Mouse (Mus musculus): ENCODE measurements around the gene Dynll2.
A peak's percentile ranks its signal among the peaks of the same experiment; 100 is the strongest.
"Not testable (repeated sequence)": the region's sequence is repeated elsewhere in the genome, so short reads cannot be mapped to it uniquely, and the experiment has no call there.

Gene Dynll2

DNA sequence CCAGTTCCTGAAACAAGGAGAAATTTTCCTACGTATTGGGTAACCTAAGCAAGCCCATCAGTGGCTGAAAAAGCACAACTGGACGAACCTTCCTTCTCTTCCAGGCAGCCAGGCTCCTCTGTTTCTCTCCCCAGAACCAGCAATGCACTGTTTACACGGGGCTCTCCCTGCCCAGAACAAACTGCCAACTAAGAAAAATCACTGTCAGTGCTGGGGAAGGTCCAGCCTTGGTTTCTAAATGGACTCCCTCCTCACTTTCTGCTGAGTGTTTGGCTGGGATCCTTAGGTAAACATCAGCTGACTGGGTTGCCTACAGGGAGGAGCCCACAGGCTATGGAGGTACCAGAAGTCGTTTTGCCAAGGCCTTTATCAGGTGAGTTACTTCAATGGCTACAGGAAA is 4.5 kb upstream of the Dynll2 start:
- no peak for DNase-seq (ENCODE audit: low read depth, low spot score)

DNA sequence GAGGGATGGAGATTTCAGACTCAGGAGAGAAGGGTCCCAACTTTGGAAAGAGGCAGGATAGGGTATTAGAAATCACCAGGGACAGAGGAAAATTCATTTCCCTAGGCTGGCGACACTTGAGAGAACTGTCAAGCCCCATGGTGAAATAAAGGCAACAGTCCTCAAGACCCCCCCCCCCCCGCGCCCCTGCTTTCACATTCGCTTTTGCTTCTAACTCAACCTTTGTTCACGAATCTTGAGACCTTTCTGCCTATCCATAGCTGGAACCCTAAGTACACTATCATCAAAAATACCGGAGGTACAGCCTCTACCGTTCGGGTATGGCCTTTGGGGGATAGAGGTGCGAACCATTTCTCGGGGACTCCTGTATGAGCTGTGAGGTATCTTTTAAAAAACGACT is 528 bp upstream of the Dynll2 start:
- no peak for DNase-seq (ENCODE audit: low read depth, low spot score)

DNA sequence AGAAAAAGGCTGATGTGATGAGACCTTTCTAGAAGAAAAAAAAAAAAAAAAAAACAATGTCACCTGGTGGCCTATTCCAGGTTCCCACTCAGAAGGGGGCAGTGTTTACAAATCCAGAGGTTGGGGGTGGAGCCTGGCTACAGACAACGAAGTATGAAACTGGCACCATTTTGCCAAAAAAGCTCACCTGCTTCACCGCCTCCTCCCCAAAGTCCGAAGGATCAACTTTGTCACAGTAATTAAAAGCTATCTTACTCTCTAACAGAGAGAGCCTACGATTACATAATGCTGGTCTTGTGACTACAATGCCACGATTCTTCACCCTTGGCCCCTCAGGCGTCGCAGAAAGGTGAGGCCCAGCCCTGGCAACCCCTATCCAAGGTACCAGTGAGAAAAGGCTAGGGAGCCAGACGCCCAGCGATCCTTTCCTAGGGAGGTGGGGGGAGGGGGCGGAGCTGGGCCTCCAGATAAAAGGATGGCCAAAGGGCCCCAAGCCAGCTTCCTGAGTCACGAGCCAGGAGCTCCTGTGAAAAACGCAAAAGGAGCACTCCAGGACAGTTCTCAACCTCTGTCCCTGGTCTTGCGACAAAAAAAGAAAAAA is 1.1 kb downstream of the Dynll2 start:
- no peak for DNase-seq (ENCODE audit: low read depth, low spot score)

DNA sequence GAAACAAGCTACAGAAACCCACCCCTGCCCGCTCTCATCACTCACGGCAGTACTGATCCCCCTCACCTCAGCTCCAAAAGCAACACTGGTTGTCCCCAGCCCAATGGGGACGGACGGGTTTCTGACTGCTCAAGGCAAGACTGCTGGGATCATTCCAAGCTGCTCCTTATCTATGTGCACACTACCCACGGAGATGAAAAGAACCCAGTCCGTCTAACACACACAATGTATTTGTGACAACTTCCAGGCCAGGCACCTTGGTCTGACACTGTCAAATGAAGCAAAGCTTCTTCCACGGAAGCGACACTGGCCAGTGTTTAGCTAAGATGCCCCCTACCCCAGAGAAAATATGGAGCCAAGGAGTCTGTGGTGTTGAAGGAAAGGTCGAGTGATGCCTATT is 1.7 kb downstream of the Dynll2 start:
- DNase-seq (ENCODE audit: low read depth, low spot score), result no peak

DNA sequence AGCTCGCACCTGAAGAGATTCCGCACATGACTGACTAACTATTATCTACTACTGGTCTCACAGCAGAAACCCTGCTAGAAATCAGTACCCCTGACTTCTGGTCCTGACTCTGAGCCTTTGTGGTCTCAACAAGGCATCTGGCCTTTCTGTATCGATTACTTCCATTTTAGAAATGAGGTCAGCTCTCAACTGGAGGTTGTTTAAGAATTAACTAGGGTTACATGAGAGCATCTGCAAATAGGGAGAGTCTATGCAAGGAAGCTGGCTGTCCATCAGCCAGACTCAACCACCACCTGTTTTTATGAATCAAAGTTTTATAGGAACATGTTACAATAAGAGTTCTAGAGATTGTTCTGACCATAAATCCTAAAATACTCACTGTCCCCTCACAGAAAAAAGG is 2.8 kb downstream of the Dynll2 start:
- DNase-seq (ENCODE audit: low read depth, low spot score), result no peak

- no peak for DNase-seq (ENCODE audit: low read depth, low spot score)
Measured at GRCm38 (mm10) chr11:87978905-87979304, 8.4 kb downstream of the Dynll2 start.

DNA sequence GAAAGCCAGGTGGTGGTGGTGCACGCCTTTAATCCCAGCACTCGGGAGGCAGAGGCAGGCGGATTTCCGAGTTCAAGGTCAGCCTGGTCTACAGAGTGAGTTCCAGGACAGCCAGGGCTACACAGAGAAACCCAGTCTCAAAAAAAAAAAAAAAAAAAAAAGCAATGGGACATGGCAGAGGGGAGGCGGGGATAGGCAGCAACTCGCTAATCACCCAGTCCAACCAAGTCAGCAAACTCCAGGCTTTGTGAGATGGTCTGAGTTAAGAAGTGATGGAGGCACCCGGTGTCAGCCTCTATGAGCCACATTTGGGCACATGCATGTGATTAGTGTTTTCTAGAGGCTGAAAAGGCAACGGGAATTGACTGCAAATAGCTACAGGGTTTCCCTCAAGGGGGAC is 10.3 kb downstream of the Dynll2 start:
- DNase-seq (ENCODE audit: low read depth, low spot score), result not testable (repeated sequence)

DNA sequence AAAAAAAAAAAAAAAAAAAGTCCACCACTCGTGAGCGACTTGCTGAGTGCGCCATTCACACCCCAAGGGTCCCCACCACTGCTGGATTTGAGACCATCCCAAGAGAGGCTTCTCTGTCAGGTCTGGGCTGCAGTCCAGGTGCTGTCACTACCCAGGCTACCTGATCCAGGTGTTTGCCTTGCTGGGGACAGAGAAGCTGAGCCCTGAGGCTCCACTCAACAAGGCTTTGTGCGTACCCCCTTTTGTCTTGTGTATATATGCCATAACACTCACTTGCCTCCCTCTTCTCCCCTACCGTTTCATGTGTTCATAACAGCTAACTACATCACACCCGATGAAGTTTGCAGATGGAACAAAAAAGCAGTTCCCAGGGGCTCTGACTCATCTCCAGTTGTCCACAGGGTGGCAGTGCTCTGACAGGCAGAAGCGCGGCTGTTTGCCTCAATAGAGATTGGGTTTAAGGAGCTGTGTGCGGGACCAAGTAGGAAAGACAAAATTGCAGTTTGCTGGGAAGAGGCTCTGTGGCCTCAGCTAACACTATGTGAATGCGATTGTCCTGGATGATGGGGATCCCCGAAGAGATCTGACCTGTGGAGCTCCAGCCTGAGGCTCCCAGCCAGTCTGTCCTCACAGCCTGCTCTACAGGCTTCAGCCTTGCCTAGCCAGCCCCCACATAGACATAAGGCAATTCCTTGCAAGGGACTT is 12.7 kb downstream of the Dynll2 start:
- DNase-seq (ENCODE audit: low read depth, low spot score), result peak; percentile 54

GRCm38 (mm10) chr11:87973559-87974305 is 13.6 kb downstream of the Dynll2 start:
- DNase-seq (ENCODE audit: low read depth, low spot score), result no peak

- no peak for DNase-seq (ENCODE audit: low read depth, low spot score)
Measured at GRCm38 (mm10) chr11:87972829-87973228, 14.5 kb downstream of the Dynll2 start.

DNA sequence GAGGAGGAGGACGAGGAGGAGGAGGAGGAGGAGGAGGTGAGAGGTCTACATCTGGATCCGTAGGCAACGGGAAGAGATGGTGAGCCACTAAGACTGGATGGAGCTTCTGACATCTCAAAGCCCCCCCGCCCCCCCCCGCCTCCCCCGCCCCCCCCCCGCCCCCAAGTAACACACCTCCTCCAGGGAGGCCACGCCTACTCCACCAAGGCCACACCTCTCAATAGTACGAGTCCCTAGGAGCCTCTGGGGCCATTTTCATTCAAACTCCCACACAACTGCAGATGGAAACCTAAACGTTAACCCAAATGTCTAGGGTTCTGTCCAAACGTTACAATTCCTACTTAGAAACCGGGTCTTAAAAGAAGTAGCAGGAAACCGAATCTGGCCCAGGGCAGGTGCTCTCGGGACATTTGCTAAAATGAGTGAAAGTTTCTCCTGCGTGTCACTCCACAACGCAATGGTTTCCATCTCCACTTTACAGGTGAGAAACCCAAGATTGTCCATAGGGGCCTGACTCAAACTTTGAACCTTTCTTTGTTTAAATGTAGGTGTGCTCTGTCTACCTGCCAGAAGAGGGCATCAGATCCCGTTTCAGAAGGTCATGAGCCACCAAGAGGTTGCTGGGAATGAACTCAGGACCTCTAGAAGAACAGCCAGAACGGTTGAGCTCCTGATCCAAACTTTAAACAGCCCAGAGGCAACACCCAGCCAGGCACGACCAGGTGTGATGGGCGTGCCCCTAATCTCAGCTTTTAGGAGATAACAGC is 18.8 kb downstream of the Dynll2 start:
- DNase-seq (ENCODE audit: low read depth, low spot score), result no peak

GRCm38 (mm10) chr11:87967692-87968289 is 19.5 kb downstream of the Dynll2 start:
- peak; percentile 75 for DNase-seq (ENCODE audit: low read depth, low spot score)

DNA sequence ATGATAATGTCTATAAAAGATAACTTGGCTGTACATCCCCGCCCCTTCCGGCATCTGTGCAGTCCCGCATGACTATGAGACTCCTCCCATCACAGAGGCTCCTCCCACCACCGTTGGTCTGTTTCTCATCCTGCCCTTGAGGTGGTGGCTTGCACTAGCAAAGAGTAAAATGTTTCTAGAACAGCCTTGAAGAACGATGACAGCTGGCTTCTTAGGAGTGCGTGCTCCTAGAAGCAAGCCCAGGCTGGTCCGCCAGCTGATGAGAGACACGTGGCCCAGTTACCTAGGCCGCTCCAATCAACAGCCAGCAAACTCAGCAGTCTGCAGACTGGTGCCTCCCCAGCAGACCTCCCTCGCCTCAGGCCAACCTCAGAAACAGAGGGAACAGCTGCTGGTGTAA is 21.1 kb downstream of the Dynll2 start:
- no peak for DNase-seq (ENCODE audit: low read depth, low spot score)

GRCm38 (mm10) chr11:87965293-87965692 is 22.0 kb downstream of the Dynll2 start:
- DNase-seq (ENCODE audit: low read depth, low spot score), result no peak

DNA sequence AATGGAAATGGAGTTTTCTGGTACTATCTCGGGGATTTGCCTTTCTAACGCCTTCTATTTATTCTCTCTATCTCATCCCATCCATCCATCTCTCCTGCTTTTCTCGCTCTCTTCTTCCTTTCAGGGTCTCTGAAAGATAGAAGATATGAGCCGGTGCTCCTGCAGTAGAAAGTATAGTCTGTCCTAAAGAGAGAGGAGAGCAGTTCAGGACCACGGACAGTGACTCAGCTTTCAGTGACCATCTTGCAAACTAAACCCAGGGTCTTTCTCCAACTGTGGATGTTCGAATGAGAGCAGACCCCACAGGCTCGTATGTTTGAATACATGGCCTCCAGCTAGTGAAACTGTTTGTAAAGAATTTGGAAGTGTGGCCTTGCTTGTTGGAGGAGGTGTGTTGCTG is 30.3 kb downstream of the Dynll2 start:
- DNase-seq (ENCODE audit: low read depth, low spot score), result no peak

DNA sequence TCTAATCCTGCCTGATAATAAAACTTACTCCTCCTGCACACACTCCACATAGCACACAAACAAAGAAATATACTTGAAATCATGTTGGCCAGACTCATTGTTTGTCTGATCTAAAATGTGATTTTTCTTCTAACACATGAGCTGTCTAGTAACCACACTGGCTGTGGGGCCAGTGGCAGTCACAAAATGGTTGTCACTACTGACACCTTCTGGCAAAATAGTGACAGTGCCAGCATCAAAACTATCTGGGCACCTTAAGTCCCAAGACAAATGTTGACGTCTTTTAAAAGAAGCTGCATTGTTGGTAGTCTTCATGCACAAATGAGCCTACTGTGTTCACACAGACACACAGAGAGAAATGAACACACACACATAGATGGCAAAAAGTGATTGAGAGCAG is 32.2 kb downstream of the Dynll2 start:
- no peak for DNase-seq (ENCODE audit: low read depth, low spot score)

- DNase-seq (ENCODE audit: low read depth, low spot score), result no peak
Measured at GRCm38 (mm10) chr11:87949990-87950389, 37.3 kb downstream of the Dynll2 start.

GRCm38 (mm10) chr11:87935467-87935866 is 51.9 kb downstream of the Dynll2 start:
- no peak for DNase-seq (ENCODE audit: low read depth, low spot score)

DNA sequence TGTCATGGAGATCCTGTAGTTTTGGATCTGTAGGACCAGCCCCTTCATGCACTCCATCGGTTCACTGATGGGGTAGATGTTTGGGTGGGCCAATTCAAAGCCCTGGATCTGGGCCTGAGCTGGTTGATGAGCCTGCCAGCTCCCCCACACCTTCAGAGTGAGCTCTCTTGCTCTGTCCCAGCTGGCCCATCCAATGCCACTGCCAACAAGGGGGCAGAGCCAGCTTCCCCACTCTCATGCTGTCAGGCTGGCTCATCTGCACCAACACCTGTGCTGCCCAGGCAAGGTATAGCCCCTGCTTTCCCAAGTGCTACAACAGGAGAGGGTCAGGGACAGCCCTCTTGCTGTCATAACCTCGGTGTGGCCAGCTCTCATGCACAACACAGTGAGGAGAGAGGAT is 53.6 kb downstream of the Dynll2 start:
- DNase-seq (ENCODE audit: low read depth, low spot score), result no peak

- no peak for DNase-seq (ENCODE audit: low read depth, low spot score)
Measured at GRCm38 (mm10) chr11:87930348-87930747, 57.0 kb downstream of the Dynll2 start.
